Mouse (Mus musculus) heart, adult 2 months (tissue): ENCODE results near the gene Prss3. TPM values are rescaled to one million over a fixed set of nuclear protein-coding genes. Genes with fewer than 3 reads are reported as not detected.
"Not testable (repeated sequence)": the region's sequence is repeated elsewhere in the genome, so short reads cannot be mapped to it uniquely, and the experiment has no call there.

ENCODE experiments used
- DNase-seq, 2 experiments: peaks; one replicate each; pipeline ENCODE4 v3.0.0; 2021
- H3K27ac ChIP-seq: fragments of 200-600 bp; 2 replicates; pipeline ENCODE4 v1.8.1; 2022
- H3K27me3 ChIP-seq: fragments of 200-500 bp; 2 replicates; pipeline ENCODE4 v1.6.1; 2012; ENCODE audit warnings: mild to moderate bottlenecking, low read length, inconsistent platforms, mixed read lengths; ENCODE audit not compliant: control insufficient read depth, insufficient read depth
- H3K36me3 ChIP-seq: fragments of 200-500 bp; 2 replicates; pipeline ENCODE4 v1.6.1; 2012; ENCODE audit warnings: low read length, inconsistent platforms; ENCODE audit not compliant: control insufficient read depth, insufficient read depth
- H3K4me1 ChIP-seq: fragments of 200-500 bp; 2 replicates; pipeline ENCODE4 v1.6.1; 2011; ENCODE audit warnings: low read length; ENCODE audit not compliant: control insufficient read depth, insufficient read depth
- H3K4me3 ChIP-seq: fragments of 200-600 bp; 2 replicates; pipeline ENCODE4 v1.8.1; 2022
- H3K79me2 ChIP-seq: fragments of 200-500 bp; replicated peaks from 2 replicates; pipeline ENCODE4 v1.6.1; 2012; ENCODE audit warnings: mild to moderate bottlenecking, inconsistent platforms, low read length, moderate library complexity, mixed read lengths; ENCODE audit not compliant: control insufficient read depth, insufficient read depth
- H3K9ac ChIP-seq: fragments of 200-500 bp; 2 replicates; pipeline ENCODE4 v1.6.1; 2012; ENCODE audit warnings: low read depth, mild to moderate bottlenecking, control low read depth, inconsistent platforms, low read length, mixed read lengths
- CTCF ChIP-seq: fragments of 200-600 bp; IDR thresholded peaks from 2 replicates; pipeline ENCODE4 v1.8.1; 2022; ENCODE audit warnings: antibody characterized with exemption, mild to moderate bottlenecking, moderate library complexity
- EP300 ChIP-seq: fragments of 200-500 bp; IDR thresholded peaks from 2 replicates; pipeline ENCODE4 v1.6.1; 2011; ENCODE audit warnings: low read depth, low read length, control low read depth; ENCODE audit not compliant: insufficient read depth
- POLR2A ChIP-seq: fragments of 200-500 bp; IDR thresholded peaks from 2 replicates; pipeline ENCODE4 v1.6.1; 2011; ENCODE audit warnings: mild to moderate bottlenecking, low read depth, low read length, control low read depth; ENCODE audit not compliant: insufficient read depth
- WGBS: fragments of 180-500 bp; shearing (Covaris S2); methylation state at CpG from one replicate; pipeline ENCODE4 v1.1.7; 2018; 5-methylcytosine and 5-hydroxymethylcytosine counted together
- intact Hi-C: fragments of 180-260 bp; cut with DNase I; formaldehyde crosslinking; loops from one replicate; pipeline ENCODE4 v1.15.1; 2025
- long read RNA-seq: library from polyadenylated mRNA; stranded (forward); transcript quantifications from one replicate; pipeline ENCODE4 v2.0.0, GENCODE M21; 2021
- polyA plus RNA-seq: library from polyadenylated mRNA; depleted of rRNA; stranded (reverse); fragments of >200 nt; gene quantifications from 2 replicates; pipeline ENCODE4 v1.2.3, GENCODE M21; 2012; rRNA removed
- total RNA-seq, 2 experiments: library from RNA; stranded (reverse); gene quantifications; 2 replicates each; pipeline ENCODE4 v1.2.3; 2021

Prss3 gene
- total RNA-seq = not detected
- not detected in 2 replicates for polyA plus RNA-seq
- long read RNA-seq = 0 reads

GRCm38 (mm10) chr6:41377578-41377977 is at the start of gene Prss3:
Gene Prss3, minus strand, starts transcription at chr6:41377678.
- intact Hi-C loops, H3K36me3 ChIP-seq, DNase-seq, H3K4me1 ChIP-seq, H3K4me3 ChIP-seq, H3K27me3 ChIP-seq, H3K9ac ChIP-seq, H3K27ac ChIP-seq, H3K79me2 ChIP-seq: not testable (repeated sequence)

- not testable (repeated sequence) for H3K79me2 ChIP-seq, H3K27ac ChIP-seq, DNase-seq, H3K4me3 ChIP-seq, H3K4me1 ChIP-seq, H3K9ac ChIP-seq, H3K36me3 ChIP-seq, H3K27me3 ChIP-seq
- intact Hi-C loops = loop anchor here (5.0 kb wide), 1 partner anchor 65 kb away; the partner anchor contains the start of gene Prss1
Measured at GRCm38 (mm10) chr6:41392056-41392455, 14.6 kb upstream of the Prss3 start, which contains the start of gene Gm5771. Gene Gm5771, plus strand, starts transcription at chr6:41392356.

GRCm38 (mm10) chr6:41391640-41392039 is 14.2 kb upstream of the Prss3 start:
- not testable (repeated sequence) for H3K4me3 ChIP-seq, DNase-seq, H3K36me3 ChIP-seq, H3K4me1 ChIP-seq, H3K9ac ChIP-seq, H3K27me3 ChIP-seq, H3K79me2 ChIP-seq, H3K27ac ChIP-seq
- WGBS = 37% methylated on average over 1 of the region's 1 CpGs
- intact Hi-C loops = loop anchor here (5.0 kb wide), 1 partner anchor 66 kb away; the partner anchor contains the start of gene Prss1

- Histone ChIP-seq H3K27ac (no peak overlapping the region), H3K4me1 (no peaks in the 10 kb centered on the region), H3K9ac (no peak overlapping the region), H3K4me3 (no peak overlapping the region), H3K36me3 (no peaks in the 10 kb centered on the region), H3K79me2 (no peaks in the 10 kb centered on the region), H3K27me3 (no peaks in the 10 kb centered on the region)
- WGBS = 51% methylated on average over 2 of the region's 2 CpGs
- no peak for DNase-seq
- intact Hi-C loops = no loop called here
- TF ChIP-seq CTCF (no peak), EP300 (no peak)
Measured at GRCm38 (mm10) chr6:41386781-41387180, 9.3 kb upstream of the Prss3 start.

GRCm38 (mm10) chr6:41373772-41374171 is 3.7 kb downstream of the Prss3 start:
- H3K9ac ChIP-seq, H3K27ac ChIP-seq, H3K27me3 ChIP-seq, DNase-seq, H3K4me3 ChIP-seq, intact Hi-C loops, H3K36me3 ChIP-seq, H3K79me2 ChIP-seq, H3K4me1 ChIP-seq: not testable (repeated sequence)
- WGBS = 72% methylated on average over 2 of the region's 2 CpGs

- H3K9ac ChIP-seq = no peak within 1 kb of the TSS
- WGBS = 69% methylated on average over 2 of the region's 2 CpGs
- no peak for DNase-seq
- no peaks in the 10 kb centered on the region for H3K79me2 ChIP-seq
- no peaks in the 10 kb centered on the region for H3K36me3 ChIP-seq
- no peak for TF ChIP-seq POLR2A
- no peak for TF ChIP-seq EP300
- no peak for TF ChIP-seq CTCF
- H3K27me3 ChIP-seq = no peaks in the 10 kb centered on the region
- H3K4me1 ChIP-seq = no peaks in the 10 kb centered on the region
- intact Hi-C loops = no loop called here
- H3K27ac ChIP-seq = no peak within 1 kb of the TSS
- H3K4me3 ChIP-seq = no peak within 1 kb of the TSS
Measured at GRCm38 (mm10) chr6:41353932-41354331, 23.5 kb downstream of the Prss3 start, which contains the start of gene Try10. Gene Try10, plus strand, starts transcription at chr6:41354105.

Other genes starting within 250 kb of the Prss3 start
- not detected for gene Try4, start 75.4 kb downstream of the Prss3 start, total RNA-seq
- 0.29 and 0.53 TPM in 2 replicates for gene Try4, start 75.4 kb downstream of the Prss3 start, polyA plus RNA-seq
- gene Try5, start 60.8 kb downstream of the Prss3 start, total RNA-seq = not detected
- 0.41 TPM in 1 of 2 replicates, not detected in the other for gene Try5, start 60.8 kb downstream of the Prss3 start, polyA plus RNA-seq
- gene Try10, start 23.6 kb downstream of the Prss3 start, total RNA-seq = not detected
- gene Try10, start 23.6 kb downstream of the Prss3 start, polyA plus RNA-seq = not detected in 2 replicates
- gene Gm5771, start 14.7 kb upstream of the Prss3 start, total RNA-seq = not detected
- gene Gm5771, start 14.7 kb upstream of the Prss3 start, polyA plus RNA-seq = not detected in 2 replicates
- gene Gm10334, start 68.5 kb upstream of the Prss3 start, total RNA-seq = not detected
- not detected in 2 replicates for gene Gm10334, start 68.5 kb upstream of the Prss3 start, polyA plus RNA-seq
- gene Prss1, start 81.3 kb upstream of the Prss3 start, total RNA-seq = not detected
- not detected in 2 replicates for gene Prss1, start 81.3 kb upstream of the Prss3 start, polyA plus RNA-seq
- gene Prss2, start 144.1 kb upstream of the Prss3 start, total RNA-seq = not detected
- 0.67 TPM in 1 of 2 replicates, not detected in the other for gene Prss2, start 144.1 kb upstream of the Prss3 start, polyA plus RNA-seq
- 1 to 10 TPM; 1.6 to 2.0 TPM for gene Ephb6, start 227.8 kb upstream of the Prss3 start, total RNA-seq
- gene Ephb6, start 227.8 kb upstream of the Prss3 start, polyA plus RNA-seq = 1.9 and 2.1 TPM in 2 replicates